Mouse (Mus musculus) activated CD4-positive, CD25-positive, alpha-beta regulatory T cell (primary cell): Measurements from ENCODE around the gene Srd5a1. TPM values are rescaled to one million over a fixed set of nuclear protein-coding genes. Genes with fewer than 3 reads are reported as not detected.

ENCODE experiments used
- polyA plus RNA-seq, 2 experiments: library from polyadenylated mRNA; unstranded; fragments of 100-300 nt; shearing (Covaris generic); gene quantifications; one replicate each; pipeline ENCODE4 v1.2.1; 2017

Gene Srd5a1
- polyA plus RNA-seq = 1 to 10 TPM; 1.2 to 2.6 TPM

GRCm38 (mm10) chr13:69611398-69612174 is at the start of gene Srd5a1:
Gene Srd5a1, minus strand, starts transcription at chr13:69611442.

DNA sequence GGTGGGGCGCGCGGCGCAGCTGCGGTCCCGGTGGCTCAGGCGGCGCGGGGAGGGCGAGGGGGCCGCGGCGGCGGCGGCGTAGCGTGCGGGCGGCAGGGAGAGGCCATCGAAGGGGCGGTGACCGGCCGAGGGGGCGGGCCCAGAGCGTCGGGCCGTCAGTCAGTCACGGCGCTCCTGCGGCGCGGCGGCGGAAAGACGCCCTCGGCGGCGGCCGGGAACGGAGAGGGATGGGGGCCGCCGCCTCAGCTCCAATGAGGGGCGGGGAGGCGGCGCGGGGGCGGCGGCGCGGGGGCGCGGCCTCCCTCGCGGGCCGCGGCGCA is 76.9 kb downstream of the Srd5a1 start, which contains the start of gene Tent4a:
Gene Tent4a (minus strand): TSS at position 284 of the 320 bp plus-strand sequence.

GRCm38 (mm10) chr13:69533405-69534333 is 77.6 kb downstream of the Srd5a1 start, which contains the start of gene Nsun2:
Gene Nsun2, plus strand, starts transcription at chr13:69533746.

Other genes starting within 250 kb of the Srd5a1 start
- 100 to 1,000 TPM; 119 to 147 TPM for gene Nsun2, start 77.7 kb downstream of the Srd5a1 start, polyA plus RNA-seq
- gene Tent4a, start 76.8 kb downstream of the Srd5a1 start, polyA plus RNA-seq = 10 to 100 TPM; 12.2 to 12.4 TPM
- not detected for gene Ube2ql1, start 128.4 kb upstream of the Srd5a1 start, polyA plus RNA-seq
- 100 to 1,000 TPM; 157 to 169 TPM for gene Med10, start 191.0 kb upstream of the Srd5a1 start, polyA plus RNA-seq